Mouse (Mus musculus): ENCODE measurements around the gene Immp1l. TPM values are rescaled to one million over a fixed set of nuclear protein-coding genes. Genes with fewer than 3 reads are reported as not detected.

Gene Immp1l
- polyA plus RNA-seq, 1 experiment from 2014 or later = 157 TPM

- no peaks in the 10 kb centered on the region for H3K4me1 ChIP-seq (replicated peaks; ENCODE audit: insufficient read depth, low read length)
- 0 out of 2 replicates have a peak, but pooled peaks cover 10% of the 10 kb centered on the region for H3K36me3 ChIP-seq (ENCODE audit: insufficient read depth, low read length)
- H3K9me3 ChIP-seq (replicated peaks; ENCODE audit: low read length) = no peaks in the 10 kb centered on the region
- no peak for ATAC-seq (replicated peaks; ENCODE audit: low FRiP score, low read depth)
- no peak overlapping the region for H3K4me2 ChIP-seq (ENCODE audit: low read length)
- H3K27me3 ChIP-seq (ENCODE audit: insufficient read depth, low read length) = no peaks in the 10 kb centered on the region
- no peak overlapping the region for H3K27ac ChIP-seq
- H3K4me3 ChIP-seq (replicated peaks; ENCODE audit: low read depth, low read length) = no peak overlapping the region
- H3K9ac ChIP-seq (ENCODE audit: low read depth, low read length) = no peak overlapping the region
- 96% methylated on average over 3 of the region's 3 CpGs for WGBS
- no peak for TF ChIP-seq CTCF (IDR thresholded peaks at IDR 0.05; ENCODE audit: low read depth)
- no peak for DNase-seq (ENCODE audit: low spot score)
Measured at GRCm38 (mm10) chr2:105910611-105911010, 6.2 kb downstream of the Immp1l start.

GRCm38 (mm10) chr2:105913655-105914366, 9.4 kb downstream of the Immp1l start:
- H3K4me2 ChIP-seq (ENCODE audit: low read length) = no peak overlapping the region
- TF ChIP-seq CTCF (IDR thresholded peaks at IDR 0.05; ENCODE audit: low read depth) = no peak
- DNase-seq (ENCODE audit: low spot score) = no peak
- H3K27ac ChIP-seq = no peak overlapping the region
- no peaks in the 10 kb centered on the region for H3K4me1 ChIP-seq (replicated peaks; ENCODE audit: insufficient read depth, low read length)
- 0 out of 2 replicates have a peak, but pooled peaks cover 10% of the 10 kb centered on the region for H3K36me3 ChIP-seq (ENCODE audit: insufficient read depth, low read length)
- no peak overlapping the region for H3K4me3 ChIP-seq (replicated peaks; ENCODE audit: low read depth, low read length)
- WGBS = 89% methylated on average over 6 of the region's 6 CpGs
- no peak overlapping the region for H3K9ac ChIP-seq (ENCODE audit: low read depth, low read length)
- ATAC-seq (replicated peaks; ENCODE audit: low FRiP score, low read depth) = no peak
- H3K9me3 ChIP-seq (replicated peaks; ENCODE audit: low read length) = no peaks in the 10 kb centered on the region
- no peaks in the 10 kb centered on the region for H3K27me3 ChIP-seq (ENCODE audit: insufficient read depth, low read length)

- H3K4me3 ChIP-seq (replicated peaks; ENCODE audit: low read depth, low read length) = no peak overlapping the region
- no peak overlapping the region for H3K9ac ChIP-seq (ENCODE audit: low read depth, low read length)
- no peaks in the 10 kb centered on the region for H3K4me1 ChIP-seq (replicated peaks; ENCODE audit: insufficient read depth, low read length)
- H3K4me2 ChIP-seq (ENCODE audit: low read length) = no peak overlapping the region
- ATAC-seq (replicated peaks; ENCODE audit: low FRiP score, low read depth) (no peak), DNase-seq (ENCODE audit: low spot score) (no peak)
- no peaks in the 10 kb centered on the region for H3K36me3 ChIP-seq (ENCODE audit: insufficient read depth, low read length)
- H3K9me3 ChIP-seq (replicated peaks; ENCODE audit: low read length) = no peaks in the 10 kb centered on the region
- WGBS = 95% methylated on average over 1 of the region's 1 CpGs
- TF ChIP-seq CTCF (IDR thresholded peaks at IDR 0.05; ENCODE audit: low read depth) = no peak
- H3K27me3 ChIP-seq (ENCODE audit: insufficient read depth, low read length) = no peaks in the 10 kb centered on the region
- no peak overlapping the region for H3K27ac ChIP-seq
Measured at GRCm38 (mm10) chr2:105916671-105917070, 12.2 kb downstream of the Immp1l start.

GRCm38 (mm10) chr2:105917623-105918346, 13.3 kb downstream of the Immp1l start:
- Histone ChIP-seq H3K9me3 (replicated peaks; ENCODE audit: low read length) (no peaks in the 10 kb centered on the region), H3K9ac (ENCODE audit: low read depth, low read length) (no peak overlapping the region), H3K4me2 (ENCODE audit: low read length) (no peak overlapping the region), H3K36me3 (ENCODE audit: insufficient read depth, low read length) (no peaks in the 10 kb centered on the region), H3K4me1 (replicated peaks; ENCODE audit: insufficient read depth, low read length) (no peaks in the 10 kb centered on the region), H3K27ac (no peak overlapping the region), H3K4me3 (replicated peaks; ENCODE audit: low read depth, low read length) (no peak overlapping the region), H3K27me3 (ENCODE audit: insufficient read depth, low read length) (no peaks in the 10 kb centered on the region)
- DNase-seq (ENCODE audit: low spot score) = no peak
- TF ChIP-seq CTCF (IDR thresholded peaks at IDR 0.05; ENCODE audit: low read depth) = no peak
- ATAC-seq (replicated peaks; ENCODE audit: low FRiP score, low read depth) = no peak
- WGBS = 83% methylated on average over 5 of the region's 5 CpGs

GRCm38 (mm10) chr2:105950131-105950530, 45.7 kb downstream of the Immp1l start:
- 91% methylated on average over 2 of the region's 2 CpGs for WGBS
- no peaks in the 10 kb centered on the region for H3K36me3 ChIP-seq (ENCODE audit: insufficient read depth, low read length)
- H3K9me3 ChIP-seq (replicated peaks; ENCODE audit: low read length) = no peaks in the 10 kb centered on the region
- no peak overlapping the region for H3K27ac ChIP-seq
- no peaks in the 10 kb centered on the region for H3K27me3 ChIP-seq (ENCODE audit: insufficient read depth, low read length)
- no peaks in the 10 kb centered on the region for H3K4me1 ChIP-seq (replicated peaks; ENCODE audit: insufficient read depth, low read length)
- TF ChIP-seq CTCF (IDR thresholded peaks at IDR 0.05; ENCODE audit: low read depth) = no peak
- no peak overlapping the region for H3K4me2 ChIP-seq (ENCODE audit: low read length)
- no peak for DNase-seq (ENCODE audit: low spot score)
- no peak overlapping the region for H3K4me3 ChIP-seq (replicated peaks; ENCODE audit: low read depth, low read length)
- H3K9ac ChIP-seq (ENCODE audit: low read depth, low read length) = no peak overlapping the region
- ATAC-seq (replicated peaks; ENCODE audit: low FRiP score, low read depth) = no peak

GRCm38 (mm10) chr2:105951350-105951940, 47.0 kb downstream of the Immp1l start:
- H3K27ac ChIP-seq = no peak overlapping the region
- H3K36me3 ChIP-seq (ENCODE audit: insufficient read depth, low read length) = no peaks in the 10 kb centered on the region
- WGBS = 77% methylated on average over 1 of the region's 1 CpGs
- TF ChIP-seq CTCF (IDR thresholded peaks at IDR 0.05; ENCODE audit: low read depth) = no peak
- H3K4me1 ChIP-seq (replicated peaks; ENCODE audit: insufficient read depth, low read length) = no peaks in the 10 kb centered on the region
- no peak overlapping the region for H3K9ac ChIP-seq (ENCODE audit: low read depth, low read length)
- no peaks in the 10 kb centered on the region for H3K27me3 ChIP-seq (ENCODE audit: insufficient read depth, low read length)
- no peaks in the 10 kb centered on the region for H3K9me3 ChIP-seq (replicated peaks; ENCODE audit: low read length)
- no peak overlapping the region for H3K4me2 ChIP-seq (ENCODE audit: low read length)
- ATAC-seq (replicated peaks; ENCODE audit: low FRiP score, low read depth) = no peak
- no peak overlapping the region for H3K4me3 ChIP-seq (replicated peaks; ENCODE audit: low read depth, low read length)
- no peak for DNase-seq (ENCODE audit: low spot score)
